Mouse (Mus musculus) embryonic facial prominence, embryonic 12.5 days (tissue): ENCODE results near the gene Coq10b. TPM values are rescaled to one million over a fixed set of nuclear protein-coding genes. Genes with fewer than 3 reads are reported as not detected.
A peak's percentile ranks its signal among the peaks of the same experiment; 100 is the strongest.

ENCODE experiments used
- ATAC-seq: fragments of 200-750 bp; cut with Nextera tagmentation; 2 replicates; pipeline ENCODE4 v1.8.0; 2017; ENCODE audit not compliant: insufficient number of reproducible peaks, insufficient read depth, low FRiP score, low TSS enrichment
- H3K27ac ChIP-seq: fragments of 300-500 bp; sonication (generic); 2 replicates; pipeline ENCODE4 v1.5.1; 2016; ENCODE audit warnings: mild to moderate bottlenecking
- H3K27me3 ChIP-seq: fragments of 300-500 bp; sonication (generic); 2 replicates; pipeline ENCODE4 v1.6.1; 2016; ENCODE audit warnings: mild to moderate bottlenecking, moderate library complexity
- H3K36me3 ChIP-seq: fragments of 300-500 bp; sonication (generic); 2 replicates; pipeline ENCODE4 v1.6.1; 2016; ENCODE audit warnings: mild to moderate bottlenecking
- H3K4me1 ChIP-seq: fragments of 300-500 bp; sonication (generic); 2 replicates; pipeline ENCODE4 v1.6.1; 2016
- H3K4me2 ChIP-seq: fragments of 300-500 bp; sonication (generic); replicated peaks from 2 replicates; pipeline ENCODE4 v1.6.1; 2016; ENCODE audit warnings: mild to moderate bottlenecking, moderate library complexity
- H3K4me3 ChIP-seq: fragments of 300-500 bp; sonication (generic); 2 replicates; pipeline ENCODE4 v1.5.1; 2016; ENCODE audit warnings: mild to moderate bottlenecking
- H3K9ac ChIP-seq: fragments of 300-500 bp; sonication (generic); 2 replicates; pipeline ENCODE4 v1.6.1; 2016; ENCODE audit warnings: mild to moderate bottlenecking, moderate library complexity
- H3K9me3 ChIP-seq: fragments of 300-500 bp; sonication (generic); 2 replicates; pipeline ENCODE4 v1.6.1; 2016; ENCODE audit warnings: mild to moderate bottlenecking, moderate library complexity
- WGBS: fragments of 180-500 bp; shearing (Covaris S2); methylation state at CpG from one replicate; pipeline ENCODE4 v1.1.7; 2016; 5-methylcytosine and 5-hydroxymethylcytosine counted together
- polyA plus RNA-seq: library from polyadenylated mRNA; unstranded; fragments of >200 nt; fragmentation: Nextera tagmentation; extraction: Ambion mirVana; gene quantifications from 2 replicates; pipeline ENCODE4 v1.2.1, GENCODE M21; 2016

Coq10b gene
- polyA plus RNA-seq, 1 experiment from 2014 or later: 20.9 TPM

GRCm38 (mm10) chr1:55087401-55087904 is 34.9 kb downstream of the Coq10b start:
- Histone ChIP-seq H3K9ac (peak overlapping the region; percentile 94), H3K36me3 (peaks cover 43% of the 10 kb centered on the region), H3K27me3 (no peaks in the 10 kb centered on the region), H3K4me1 (peaks cover 27% of the 10 kb centered on the region), H3K9me3 (no peaks in the 10 kb centered on the region), H3K27ac (peak overlapping the region; percentile 95), H3K4me2 (peak overlapping the region; percentile 92), H3K4me3 (peak overlapping the region; percentile 96)
- ATAC-seq: peak; percentile 81
- whole genome bisulfite sequencing: under 1% methylated on average over 43 of the region's 57 CpGs

DNA sequence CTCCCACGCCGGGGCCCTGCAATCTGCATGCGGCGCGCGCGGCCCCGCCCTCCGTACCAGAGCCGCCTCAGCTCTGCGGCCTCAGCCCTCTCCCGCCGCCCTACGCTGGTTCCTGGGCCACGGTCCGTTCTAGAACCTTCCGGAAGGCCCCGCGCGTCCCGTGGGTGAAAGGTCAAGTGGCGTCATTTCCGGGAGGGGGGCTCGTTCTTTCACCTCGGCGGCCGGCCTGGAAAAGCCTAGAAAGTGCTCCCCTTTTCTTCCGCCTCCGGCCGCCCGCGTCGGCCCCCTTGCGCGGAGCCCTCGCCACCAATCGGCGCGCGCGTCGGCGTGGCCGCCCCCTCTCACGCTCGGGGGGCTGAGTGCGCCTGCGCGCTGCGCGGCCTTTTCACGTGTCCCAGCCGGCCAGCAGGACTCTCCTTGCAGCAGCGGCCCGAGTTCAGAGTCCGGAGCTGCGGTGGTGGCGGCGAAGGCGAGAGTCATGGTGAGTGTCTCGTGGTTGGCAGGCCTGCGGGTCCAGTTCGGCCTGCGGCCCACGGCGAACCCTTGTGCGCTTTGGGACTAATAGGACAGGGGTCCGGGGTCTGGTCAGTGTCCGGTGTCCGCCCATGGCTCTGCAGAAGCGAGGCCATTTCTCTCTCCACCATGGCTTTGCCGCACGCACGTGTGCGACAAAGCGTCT is 35.5 kb downstream of the Coq10b start, which contains the start of the genes Hspe1 and Hspd1:
TSS of gene Hspe1 (plus strand) at position 201 of the 679 bp plus-strand sequence.
TSS of gene Hspd1 (minus strand) at position 312 of the 679 bp plus-strand sequence.
- under 1% methylated on average over 70 of the region's 76 CpGs for WGBS
- peaks cover 37% of the 10 kb centered on the region for H3K36me3 ChIP-seq

DNA sequence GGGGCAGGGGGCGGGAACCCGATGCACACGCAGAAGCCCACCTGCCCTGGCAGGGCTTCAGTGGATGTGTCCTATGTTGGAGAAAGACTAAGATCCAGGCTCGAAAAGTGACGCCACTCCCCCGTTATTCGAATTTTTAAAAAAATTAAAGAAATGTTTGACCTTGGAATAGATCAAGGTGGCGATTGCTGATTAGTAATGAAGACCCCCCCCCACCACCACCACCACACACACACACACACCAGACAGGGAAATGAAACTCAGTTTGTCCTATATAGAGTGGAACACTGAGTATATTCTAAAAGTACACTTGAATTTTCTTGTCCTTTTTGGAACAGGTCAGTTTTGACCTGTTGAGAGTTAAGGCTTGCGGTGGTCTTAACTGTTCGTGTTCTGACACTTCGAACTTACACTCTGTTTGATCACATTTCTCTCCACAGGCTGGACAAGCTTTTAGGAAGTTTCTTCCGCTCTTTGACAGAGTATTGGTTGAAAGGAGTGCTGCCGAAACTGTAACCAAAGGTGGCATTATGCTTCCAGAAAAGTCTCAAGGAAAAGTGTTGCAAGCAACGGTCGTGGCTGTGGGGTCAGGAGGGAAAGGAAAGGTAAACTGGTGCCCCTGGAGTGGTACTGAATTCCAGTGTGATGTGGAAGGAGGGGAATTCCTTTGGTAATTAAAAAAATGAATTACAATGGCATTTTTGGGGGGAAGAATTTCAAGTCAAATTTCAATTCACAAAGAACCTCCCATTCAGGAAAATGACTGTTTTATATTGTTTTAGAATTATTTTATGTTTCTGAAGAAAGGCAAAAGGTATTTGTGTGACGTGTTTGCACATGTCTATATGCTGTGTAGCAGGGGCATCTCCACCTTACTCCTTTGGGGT is 36.3 kb downstream of the Coq10b start:
- Histone ChIP-seq H3K4me2 (peak overlapping the region; percentile 92), H3K27me3 (no peaks in the 10 kb centered on the region), H3K36me3 (peaks cover 33% of the 10 kb centered on the region), H3K9me3 (no peaks in the 10 kb centered on the region), H3K27ac (peak overlapping the region; percentile 95), H3K4me1 (peaks cover 27% of the 10 kb centered on the region), H3K4me3 (peak overlapping the region; percentile 96), H3K9ac (peak overlapping the region; percentile 94)
- no peak; the same call in 1 of the 2 replicates for ATAC-seq
- WGBS: 7% methylated on average over 16 of the region's 16 CpGs

More for the DNA sequence above, 35.5 kb downstream of the Coq10b start, which contains the start of the genes Hspe1 and Hspd1:
- H3K27me3 ChIP-seq: no peaks in the 10 kb centered on the region
- peak; percentile 94 for ATAC-seq
- H3K27ac ChIP-seq: peak within 1 kb of the TSS; percentile 95
- H3K9ac ChIP-seq: peak within 1 kb of the TSS; percentile 94
- peaks cover 27% of the 10 kb centered on the region for H3K4me1 ChIP-seq
- peak within 1 kb of the TSS; percentile 92 for H3K4me2 ChIP-seq
- H3K4me3 ChIP-seq: peak within 1 kb of the TSS; percentile 96
- H3K9me3 ChIP-seq: no peaks in the 10 kb centered on the region

- no peak for ATAC-seq
- Histone ChIP-seq H3K9ac (peak overlapping the region; percentile 94), H3K4me3 (peak overlapping the region; percentile 9; the same call in 1 of the 2 replicates)
Observed at GRCm38 (mm10) chr1:55089498-55090064, 37.0 kb downstream of the Coq10b start.

GRCm38 (mm10) chr1:55092056-55092455 is 39.5 kb downstream of the Coq10b start:
- Histone ChIP-seq H3K4me1 (peaks cover 9% of the 10 kb centered on the region), H3K9me3 (no peaks in the 10 kb centered on the region), H3K27ac (no peak overlapping the region), H3K36me3 (peaks cover 19% of the 10 kb centered on the region), H3K4me3 (no peak overlapping the region), H3K27me3 (no peaks in the 10 kb centered on the region), H3K9ac (no peak overlapping the region), H3K4me2 (no peak overlapping the region)
- ATAC-seq: no peak
- WGBS: 81% methylated on average over 2 of the region's 2 CpGs

More at GRCm38 (mm10) chr1:55089498-55090064, 37.0 kb downstream of the Coq10b start:
- H3K27me3 ChIP-seq: no peaks in the 10 kb centered on the region
- WGBS: 88% methylated on average over 5 of the region's 5 CpGs
- H3K27ac ChIP-seq: no peak overlapping the region
- H3K9me3 ChIP-seq: no peaks in the 10 kb centered on the region
- peaks cover 29% of the 10 kb centered on the region for H3K36me3 ChIP-seq
- H3K4me2 ChIP-seq: peak overlapping the region; percentile 92
- H3K4me1 ChIP-seq: peaks cover 22% of the 10 kb centered on the region

- WGBS: 82% methylated on average over 1 of the region's 1 CpGs
- no peak overlapping the region for H3K4me3 ChIP-seq
- H3K4me1 ChIP-seq: peaks cover 9% of the 10 kb centered on the region
- no peak overlapping the region for H3K4me2 ChIP-seq
- H3K36me3 ChIP-seq: peaks cover 19% of the 10 kb centered on the region
- no peak overlapping the region for H3K9ac ChIP-seq
- no peaks in the 10 kb centered on the region for H3K27me3 ChIP-seq
- no peak for ATAC-seq
- H3K27ac ChIP-seq: no peak overlapping the region
- no peaks in the 10 kb centered on the region for H3K9me3 ChIP-seq
Observed at GRCm38 (mm10) chr1:55092469-55092868, 39.9 kb downstream of the Coq10b start.

DNA sequence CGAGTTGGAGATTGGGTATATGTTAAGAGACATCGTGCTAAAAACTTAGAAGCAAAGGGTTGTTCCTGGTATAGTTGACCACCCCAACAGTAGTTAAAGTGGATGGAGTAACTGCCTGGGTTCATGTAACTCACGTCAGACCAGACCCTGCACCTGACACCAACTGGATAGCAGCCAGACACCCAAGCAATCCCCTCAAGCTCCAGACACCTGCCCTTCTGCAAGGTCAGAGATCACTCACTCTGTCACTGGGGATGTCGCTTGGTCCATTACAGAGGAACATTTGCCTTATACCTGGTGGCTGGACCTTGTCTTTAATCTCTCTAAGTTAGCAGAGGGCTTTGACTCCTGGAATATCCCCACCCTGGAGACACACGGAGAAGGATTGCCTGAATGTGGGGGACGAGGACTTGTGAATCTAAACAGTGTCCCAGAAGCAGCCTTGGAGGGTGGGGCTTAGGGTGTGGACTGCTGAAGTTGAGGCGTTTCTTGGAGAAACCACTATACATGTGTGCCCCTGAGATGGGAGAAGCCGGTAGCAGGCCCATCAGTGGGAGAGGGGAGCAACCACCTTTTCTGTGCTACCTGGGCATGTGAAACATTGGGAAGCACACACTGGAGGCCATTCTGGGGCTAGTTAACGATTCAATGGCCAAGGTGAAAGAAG is 54.5 kb downstream of the Coq10b start:
- H3K4me2 ChIP-seq: no peak overlapping the region
- ATAC-seq: no peak
- H3K36me3 ChIP-seq: no peaks in the 10 kb centered on the region
- H3K4me3 ChIP-seq: no peak overlapping the region
- H3K27ac ChIP-seq: no peak overlapping the region
- H3K9me3 ChIP-seq: no peaks in the 10 kb centered on the region
- no peak overlapping the region for H3K9ac ChIP-seq
- no peaks in the 10 kb centered on the region for H3K27me3 ChIP-seq
- no peaks in the 10 kb centered on the region for H3K4me1 ChIP-seq
- WGBS: 84% methylated on average over 9 of the region's 9 CpGs

- Histone ChIP-seq H3K4me3 (no peak overlapping the region), H3K27ac (no peak overlapping the region), H3K4me1 (no peaks in the 10 kb centered on the region), H3K9ac (no peak overlapping the region), H3K27me3 (no peaks in the 10 kb centered on the region), H3K4me2 (no peak overlapping the region), H3K9me3 (no peaks in the 10 kb centered on the region), H3K36me3 (no peaks in the 10 kb centered on the region)
- 90% methylated on average over 1 of the region's 1 CpGs for WGBS
- ATAC-seq: no peak
Observed at GRCm38 (mm10) chr1:55107644-55108043, 55.1 kb downstream of the Coq10b start.

DNA sequence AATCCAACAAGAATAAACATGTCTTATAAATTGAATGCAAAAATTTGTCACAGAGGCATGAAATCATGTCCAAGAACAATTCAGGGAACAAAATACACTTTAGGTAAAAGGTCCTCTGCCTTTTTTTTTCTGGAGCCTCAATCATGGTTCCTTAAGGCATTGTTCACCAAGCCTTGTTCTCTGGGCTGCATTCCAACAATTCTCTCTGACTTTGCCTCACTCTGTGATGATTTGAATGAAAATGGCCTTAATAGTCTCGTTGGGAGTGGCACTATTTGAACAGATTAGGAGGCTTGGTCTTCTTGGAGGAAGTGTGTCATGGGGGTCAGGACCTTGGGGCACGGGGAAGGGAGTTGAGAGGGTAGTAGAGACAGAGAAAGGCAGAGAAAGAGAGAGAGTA is 55.9 kb downstream of the Coq10b start:
- no peak for ATAC-seq
- Histone ChIP-seq H3K9ac (no peak overlapping the region), H3K36me3 (no peaks in the 10 kb centered on the region), H3K9me3 (no peaks in the 10 kb centered on the region), H3K4me3 (no peak overlapping the region), H3K27me3 (no peaks in the 10 kb centered on the region), H3K4me1 (no peaks in the 10 kb centered on the region), H3K4me2 (no peak overlapping the region), H3K27ac (no peak overlapping the region)
- 54% methylated on average over 2 of the region's 2 CpGs for WGBS

DNA sequence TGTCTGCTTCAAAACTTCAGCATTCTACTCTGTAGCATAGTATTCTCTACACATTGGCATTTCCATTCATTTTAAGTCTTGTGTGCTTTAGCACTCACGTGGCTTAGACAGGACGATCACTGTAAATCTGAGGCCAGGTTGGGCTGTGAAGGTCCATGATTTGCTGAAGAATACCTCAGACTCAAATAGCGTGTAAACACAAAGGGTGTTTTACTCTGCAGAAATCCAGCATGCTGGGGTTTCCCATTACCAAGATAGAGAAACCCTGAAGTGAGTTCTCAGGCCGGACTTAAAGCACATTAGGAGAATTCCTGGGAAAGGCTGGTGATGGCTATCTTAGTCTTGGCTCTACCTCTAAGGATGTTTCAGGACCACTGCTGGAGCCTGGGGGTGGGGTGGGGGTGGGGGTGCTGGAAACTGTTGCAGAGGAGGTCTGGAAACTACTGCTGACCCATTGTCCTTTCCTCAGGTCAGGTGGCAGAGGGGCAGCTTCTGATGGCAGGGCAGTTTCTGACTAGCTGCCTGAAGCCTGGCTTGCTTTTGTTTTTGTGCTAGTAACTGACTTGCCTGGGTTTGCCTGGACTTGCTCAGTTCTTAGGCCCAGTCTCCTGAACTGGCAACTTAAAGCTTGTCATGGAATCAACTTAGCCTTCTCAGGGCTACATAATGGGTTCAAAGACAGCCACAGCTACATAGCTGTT is 56.6 kb downstream of the Coq10b start:
- no peak for ATAC-seq
- Histone ChIP-seq H3K27ac (no peak overlapping the region), H3K36me3 (no peaks in the 10 kb centered on the region), H3K9me3 (no peaks in the 10 kb centered on the region), H3K4me3 (no peak overlapping the region), H3K4me2 (no peak overlapping the region), H3K27me3 (no peaks in the 10 kb centered on the region), H3K4me1 (no peaks in the 10 kb centered on the region), H3K9ac (no peak overlapping the region)
- 83% methylated on average over 4 of the region's 4 CpGs for WGBS
